Mouse (Mus musculus): ENCODE results near the gene Rab11fip5. TPM values are rescaled to one million over a fixed set of nuclear protein-coding genes. Genes with fewer than 3 reads are reported as not detected.

The Rab11fip5 gene
- total RNA-seq (2014; fragmentation: Nextera tagmentation), result 2.4 and 3.5 TPM in 2 replicates
- total RNA-seq (2017), result 1.1 and 2.2 TPM in 2 replicates

DNA sequence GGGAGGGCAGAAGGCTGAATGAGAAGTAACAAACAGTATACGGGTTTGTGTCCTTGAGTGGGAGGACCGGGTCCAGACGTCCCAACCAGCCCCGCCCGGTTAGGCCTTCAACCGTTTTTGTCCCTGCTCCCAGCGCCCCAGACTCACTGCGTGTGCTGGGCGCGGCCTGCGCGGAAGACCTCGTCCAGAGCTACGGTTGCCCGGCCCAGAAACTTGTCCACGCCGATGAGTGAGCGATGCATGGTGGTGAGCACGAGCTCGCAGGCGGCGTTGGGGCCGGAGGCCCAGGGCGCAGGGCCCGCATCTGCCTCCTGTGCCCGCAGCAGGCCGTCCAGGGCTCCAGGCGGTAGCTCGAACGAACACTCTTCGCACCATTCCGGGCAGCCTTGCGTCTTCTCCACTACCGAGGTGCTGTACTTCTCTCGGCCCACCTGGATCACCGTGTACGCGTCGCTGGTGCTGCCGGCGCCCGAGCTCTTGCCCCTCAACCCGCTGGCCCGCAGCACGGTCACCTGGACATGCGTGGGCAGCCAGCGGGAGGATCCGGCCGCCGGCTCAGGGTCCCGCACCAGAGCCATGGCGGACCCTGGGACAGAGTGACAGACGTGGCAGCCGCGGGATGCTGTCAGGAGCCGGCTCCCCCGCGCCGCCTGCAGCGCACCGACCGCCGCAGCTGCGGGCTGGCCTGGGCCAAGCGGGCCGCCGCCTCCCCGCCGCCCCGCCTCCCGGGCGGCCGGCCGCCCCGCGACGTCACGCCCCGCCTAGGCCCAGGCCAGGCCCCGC lies at the start of gene Rab11fip5:
Gene Rab11fip5, minus strand, starts transcription at position 684 of the 783 bp plus-strand sequence.
- ATAC-seq (replicated peaks; ENCODE audit: low FRiP score, low TSS enrichment, poor library complexity, severe bottlenecking), result no peak

DNA sequence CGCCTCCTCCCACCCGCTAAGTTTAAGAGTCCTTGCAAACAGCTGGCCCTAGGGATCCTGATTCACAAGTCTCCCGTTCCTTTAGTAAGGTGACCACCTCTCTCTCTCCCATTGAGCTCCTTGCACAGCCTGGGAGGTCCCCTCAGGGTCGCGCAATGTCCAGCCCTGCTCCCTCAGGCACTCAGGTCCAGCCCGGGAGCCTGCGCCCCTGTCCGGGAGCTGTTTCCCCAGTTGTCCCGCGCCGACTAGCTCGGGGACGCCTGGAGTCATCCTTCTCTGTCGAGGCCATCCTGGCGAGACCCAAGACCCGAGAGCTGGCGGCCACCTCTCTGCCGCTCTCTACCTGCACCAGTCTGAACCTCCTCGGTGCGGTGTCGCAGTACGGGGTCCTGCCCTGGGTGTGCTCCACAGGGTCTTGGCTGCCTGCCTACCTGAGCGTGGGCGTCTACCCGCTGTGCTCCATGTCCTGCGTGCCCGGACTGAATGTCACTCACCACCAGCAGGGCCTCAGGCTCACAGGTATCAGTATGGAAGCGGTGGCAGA lies 49.5 kb upstream of the Rab11fip5 start, which contains the start of gene Noto:
Gene Noto, plus strand, starts transcription at position 51 of the 544 bp plus-strand sequence.
- peak; percentile 25; the same call in 1 of the 2 replicates for ATAC-seq (replicated peaks; ENCODE audit: low FRiP score, low TSS enrichment, poor library complexity, severe bottlenecking)

DNA sequence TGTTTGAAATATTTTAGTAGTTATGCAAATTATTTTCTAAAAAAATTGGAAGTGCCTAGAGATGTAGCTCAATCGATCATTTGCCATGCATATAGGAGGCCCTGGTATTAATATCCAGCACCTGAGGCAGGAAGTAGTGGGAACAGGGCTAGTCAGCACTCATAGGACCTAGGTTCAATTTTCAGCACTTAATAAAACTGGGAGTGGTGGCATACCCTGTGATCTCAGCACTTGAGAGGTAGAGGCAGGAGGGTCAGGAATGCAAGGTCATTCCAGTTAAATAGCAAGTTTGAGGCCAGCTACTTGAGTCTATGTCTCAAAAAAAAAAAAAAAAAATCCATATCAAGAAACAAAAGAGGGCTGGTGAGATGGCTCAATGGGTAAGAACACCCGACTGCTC lies 44.7 kb upstream of the Rab11fip5 start:
- ATAC-seq (replicated peaks; ENCODE audit: low FRiP score, low TSS enrichment, poor library complexity, severe bottlenecking), result no peak

GRCm38 (mm10) chr6:85415829-85416228 lies 41.4 kb upstream of the Rab11fip5 start:
- ATAC-seq (replicated peaks; ENCODE audit: low FRiP score, low TSS enrichment, poor library complexity, severe bottlenecking), result no peak

DNA sequence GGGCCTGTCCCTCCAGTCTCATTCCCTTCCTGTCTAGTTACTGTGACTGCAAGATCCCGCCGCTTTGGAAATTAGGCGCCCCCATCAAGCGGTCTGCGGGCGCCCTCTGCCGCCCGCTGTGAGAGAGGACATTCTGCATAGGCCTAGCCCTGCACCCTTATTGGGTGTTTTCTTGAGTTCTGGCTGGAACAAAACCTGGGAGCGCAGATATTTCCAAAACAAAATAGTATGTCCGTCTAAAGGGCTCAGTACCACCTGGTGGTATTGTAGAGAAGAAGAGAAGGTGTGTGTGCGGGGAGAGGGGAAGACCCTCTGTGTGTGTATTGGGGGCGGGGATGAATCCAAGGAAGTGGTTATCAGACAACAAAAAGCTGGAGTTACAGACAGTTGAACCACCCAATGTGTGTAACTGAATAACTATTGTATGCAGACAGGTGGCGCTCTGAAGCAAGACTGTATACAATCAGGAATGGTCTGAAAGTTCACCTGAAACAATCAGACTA lies 36.4 kb upstream of the Rab11fip5 start:
- ATAC-seq (replicated peaks; ENCODE audit: low FRiP score, low TSS enrichment, poor library complexity, severe bottlenecking), result peak; percentile 88

GRCm38 (mm10) chr6:85409003-85409402 lies 34.6 kb upstream of the Rab11fip5 start:
- ATAC-seq (replicated peaks; ENCODE audit: low FRiP score, low TSS enrichment, poor library complexity, severe bottlenecking), result no peak

DNA sequence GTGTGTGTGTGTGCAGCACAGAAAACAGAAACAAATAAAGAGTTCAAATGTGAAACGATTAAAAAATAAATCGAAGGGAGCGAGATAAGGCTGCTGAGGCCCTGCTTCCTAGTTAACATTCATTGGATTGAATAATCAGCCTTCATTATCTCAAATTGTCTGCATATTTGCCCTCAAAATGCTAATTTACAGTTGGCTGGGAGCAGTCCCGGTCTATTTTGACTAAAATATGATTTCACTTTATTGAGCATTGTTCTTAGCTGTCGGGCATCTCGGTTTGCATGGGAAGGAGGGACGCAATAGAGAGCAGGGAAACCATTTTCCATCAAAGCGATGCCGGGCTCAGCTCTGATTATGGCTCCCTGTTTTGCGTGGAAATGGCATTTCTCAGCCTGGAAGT lies 28.6 kb upstream of the Rab11fip5 start:
- no peak for ATAC-seq (replicated peaks; ENCODE audit: low FRiP score, low TSS enrichment, poor library complexity, severe bottlenecking)

GRCm38 (mm10) chr6:85402613-85403012 lies 28.2 kb upstream of the Rab11fip5 start:
- ATAC-seq (replicated peaks; ENCODE audit: low FRiP score, low TSS enrichment, poor library complexity, severe bottlenecking), result no peak

DNA sequence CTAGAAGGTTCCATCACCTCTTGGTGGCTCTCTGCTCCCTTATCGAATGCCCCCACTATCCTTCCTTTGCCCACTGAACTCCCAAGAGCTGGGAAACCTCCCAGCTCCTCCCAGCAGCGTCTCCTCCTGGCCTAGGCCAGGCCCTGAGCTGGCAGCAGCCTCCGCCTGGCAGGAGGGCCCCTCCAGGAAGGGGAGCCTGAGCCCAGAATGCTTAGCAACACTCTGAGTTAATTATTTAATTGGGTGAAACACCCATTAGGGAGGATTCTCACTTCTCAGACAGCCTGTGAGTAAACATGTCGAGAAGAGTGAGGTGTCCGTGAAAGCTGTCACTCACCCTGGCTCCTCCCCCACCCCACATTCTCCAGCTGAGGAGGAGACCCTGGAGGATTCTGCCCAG lies 25.3 kb upstream of the Rab11fip5 start:
- no peak for ATAC-seq (replicated peaks; ENCODE audit: low FRiP score, low TSS enrichment, poor library complexity, severe bottlenecking)

- peak; percentile 88 for ATAC-seq (replicated peaks; ENCODE audit: low FRiP score, low TSS enrichment, poor library complexity, severe bottlenecking)
These were observed 22.7 kb upstream of the Rab11fip5 start for GRCm38 (mm10) chr6:85397165-85397564.

GRCm38 (mm10) chr6:85395360-85395759 lies 20.9 kb upstream of the Rab11fip5 start:
- ATAC-seq (replicated peaks; ENCODE audit: low FRiP score, low TSS enrichment, poor library complexity, severe bottlenecking), result no peak

- peak; percentile 58; the same call in 1 of the 2 replicates for ATAC-seq (replicated peaks; ENCODE audit: low FRiP score, low TSS enrichment, poor library complexity, severe bottlenecking)
These were observed 17.4 kb upstream of the Rab11fip5 start for GRCm38 (mm10) chr6:85391803-85392202.

DNA sequence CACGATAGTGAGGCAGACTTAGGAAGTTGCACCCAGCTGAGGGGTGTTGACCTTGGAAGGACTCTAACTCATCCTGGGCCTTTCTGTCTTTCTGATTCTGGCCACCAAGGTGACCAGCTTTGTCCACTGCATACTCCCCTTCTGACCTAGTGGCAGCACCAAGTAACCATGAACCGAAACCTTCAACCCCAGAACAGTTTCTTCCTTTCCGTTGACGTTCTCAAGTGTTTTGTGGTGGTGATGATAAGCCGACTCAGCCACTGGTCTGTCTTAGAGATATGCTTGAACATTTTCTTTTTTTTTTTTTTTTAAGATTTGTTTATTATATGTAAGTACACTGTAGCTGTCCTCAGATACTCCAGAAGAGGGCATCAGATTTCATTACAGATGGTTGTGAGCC lies 14.2 kb upstream of the Rab11fip5 start:
- ATAC-seq (replicated peaks; ENCODE audit: low FRiP score, low TSS enrichment, poor library complexity, severe bottlenecking), result peak; percentile 92

DNA sequence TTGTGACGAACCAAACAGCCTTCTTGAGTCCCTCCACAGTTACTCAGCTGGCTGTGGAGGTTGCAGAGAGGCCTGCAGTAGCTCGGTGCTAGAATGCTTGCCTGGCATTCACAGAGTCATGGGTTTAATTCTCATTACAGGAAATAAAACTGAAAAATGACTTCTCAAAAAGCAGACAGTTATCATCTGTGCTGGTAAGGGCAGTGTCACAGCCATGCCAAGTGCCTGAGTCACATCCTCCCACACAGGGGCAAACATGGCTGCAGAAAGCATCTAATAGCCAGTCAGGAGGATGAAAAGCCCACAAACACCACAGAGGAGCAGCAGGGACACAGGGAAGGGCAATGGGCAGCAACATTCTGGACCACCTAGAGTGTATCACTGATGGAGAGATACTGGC lies 8.4 kb upstream of the Rab11fip5 start:
- ATAC-seq (replicated peaks; ENCODE audit: low FRiP score, low TSS enrichment, poor library complexity, severe bottlenecking), result no peak

DNA sequence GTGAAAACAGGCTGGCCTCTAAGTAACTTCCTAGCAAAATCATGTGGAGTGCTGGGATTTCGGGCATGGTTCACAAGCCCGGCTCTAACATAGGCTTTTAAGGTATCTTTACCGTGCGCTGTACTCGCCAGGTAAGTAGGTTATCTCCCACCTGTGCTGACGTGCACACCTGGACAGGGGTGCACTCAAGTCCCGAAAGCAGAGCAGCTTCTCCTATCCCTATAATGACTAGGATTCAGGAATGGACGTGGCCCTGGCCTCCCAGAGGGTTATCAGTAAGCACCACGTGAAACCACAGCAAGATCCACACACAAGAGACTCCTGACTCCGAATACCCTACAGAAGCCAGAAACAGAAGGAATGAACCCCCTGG lies 7.2 kb upstream of the Rab11fip5 start:
- ATAC-seq (replicated peaks; ENCODE audit: low FRiP score, low TSS enrichment, poor library complexity, severe bottlenecking), result peak; percentile 23; the same call in 1 of the 2 replicates

DNA sequence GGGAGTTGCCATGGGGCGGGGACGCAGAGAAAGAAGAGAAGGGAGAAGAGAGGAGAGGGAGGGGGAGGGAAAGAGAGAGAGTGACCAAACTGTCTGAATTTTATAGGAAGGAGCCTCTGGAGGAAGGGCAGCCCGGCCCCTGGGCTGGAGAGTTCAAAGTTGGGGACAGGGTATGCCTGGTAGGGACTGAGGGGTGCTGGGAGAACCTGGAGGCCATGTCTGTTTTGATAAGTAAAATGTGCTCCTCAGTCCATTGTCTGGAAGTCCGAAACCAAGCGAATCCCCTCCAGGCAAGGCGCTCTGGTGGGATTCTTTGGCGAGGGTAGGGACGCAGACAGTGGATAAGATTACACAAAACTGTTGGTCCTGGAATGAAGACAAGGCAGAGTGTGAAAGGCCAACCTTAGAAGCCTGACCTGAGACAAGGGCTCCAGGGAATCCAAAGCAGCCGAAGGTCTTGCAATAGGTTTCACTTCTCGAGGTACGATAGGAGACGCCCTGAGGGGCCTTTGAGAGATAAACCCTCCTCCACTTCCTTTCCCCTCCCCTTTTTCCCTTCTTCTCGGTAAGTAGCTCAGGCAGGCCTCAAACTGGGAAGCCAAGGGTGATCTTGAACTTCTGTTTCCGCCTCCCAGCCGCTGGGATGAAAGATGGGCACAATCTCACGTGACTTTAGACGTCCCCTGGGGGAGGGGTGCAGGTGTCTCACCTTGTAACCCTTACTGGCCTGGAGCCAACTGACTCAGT lies 6.6 kb upstream of the Rab11fip5 start:
- ATAC-seq (replicated peaks; ENCODE audit: low FRiP score, low TSS enrichment, poor library complexity, severe bottlenecking), result 0 out of 2 replicates have a peak, but pooled peaks have one; percentile 39

GRCm38 (mm10) chr6:85380201-85380900 lies 5.9 kb upstream of the Rab11fip5 start:
- ATAC-seq (replicated peaks; ENCODE audit: low FRiP score, low TSS enrichment, poor library complexity, severe bottlenecking), result peak; percentile 75

DNA sequence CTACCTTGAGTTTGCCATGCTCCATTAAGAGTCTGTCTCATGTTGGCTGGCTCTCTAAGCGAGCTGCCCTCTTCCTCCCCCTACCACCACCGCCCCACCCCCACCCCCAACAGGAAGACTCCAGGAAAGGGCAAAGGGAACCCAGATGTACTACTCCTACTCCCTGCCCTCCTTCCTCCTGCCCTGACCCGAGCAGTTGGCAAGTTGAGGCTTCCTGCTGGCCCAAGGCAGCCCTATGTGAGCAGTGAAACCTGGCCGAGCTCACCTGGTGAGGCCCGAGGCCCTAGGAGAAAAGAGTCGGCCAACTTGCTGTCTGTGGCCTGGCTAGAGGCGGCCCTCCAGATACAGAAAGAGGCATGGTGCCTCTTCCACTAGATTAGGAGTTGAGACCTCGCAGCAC lies 4.2 kb upstream of the Rab11fip5 start:
- ATAC-seq (replicated peaks; ENCODE audit: low FRiP score, low TSS enrichment, poor library complexity, severe bottlenecking), result no peak

GRCm38 (mm10) chr6:85377876-85378275 lies 3.4 kb upstream of the Rab11fip5 start:
- no peak for ATAC-seq (replicated peaks; ENCODE audit: low FRiP score, low TSS enrichment, poor library complexity, severe bottlenecking)
